Mouse (Mus musculus) kidney, postnatal 0 days (tissue): ENCODE measurements around the gene Tmem236. TPM values are rescaled to one million over a fixed set of nuclear protein-coding genes. Genes with fewer than 3 reads are reported as not detected.
A peak's percentile ranks its signal among the peaks of the same experiment; 100 is the strongest.

ENCODE experiments used
- ATAC-seq: fragments of 200-750 bp; cut with Nextera tagmentation; replicated peaks from 2 replicates; pipeline ENCODE4 v1.8.0; 2017; ENCODE audit warnings: low read depth, moderate number of reproducible peaks, moderate TSS enrichment, moderate library complexity; ENCODE audit not compliant: low FRiP score
- DNase-seq: peaks from one replicate; pipeline ENCODE4 v3.0.0-alpha.2; 2016; ENCODE audit warnings: low spot score
- H3K27ac ChIP-seq: fragments of 300-500 bp; sonication (generic); 2 replicates; pipeline ENCODE4 v1.5.1; 2014; ENCODE audit warnings: mild to moderate bottlenecking
- H3K27me3 ChIP-seq: fragments of 300-500 bp; sonication (generic); 2 replicates; pipeline ENCODE4 v1.6.1; 2014; ENCODE audit warnings: low read length, mixed read lengths; ENCODE audit not compliant: insufficient read depth
- H3K36me3 ChIP-seq: fragments of 300-500 bp; sonication (generic); 2 replicates; pipeline ENCODE4 v1.6.1; 2014; ENCODE audit warnings: low read length, mixed read lengths; ENCODE audit not compliant: insufficient read depth
- H3K4me1 ChIP-seq: fragments of 300-500 bp; sonication (generic); replicated peaks from 2 replicates; pipeline ENCODE4 v1.6.1; 2014; ENCODE audit warnings: antibody characterized with exemption, low read length, mixed read lengths; ENCODE audit not compliant: insufficient read depth
- H3K4me2 ChIP-seq: fragments of 300-500 bp; sonication (generic); 2 replicates; pipeline ENCODE4 v1.6.1; 2014; ENCODE audit warnings: mild to moderate bottlenecking, low read length, moderate library complexity, mixed read lengths
- H3K4me3 ChIP-seq: fragments of 300-500 bp; sonication (generic); replicated peaks from 2 replicates; pipeline ENCODE4 v1.5.1; 2014; ENCODE audit warnings: low read depth, low read length
- H3K9ac ChIP-seq: fragments of 300-500 bp; sonication (generic); 2 replicates; pipeline ENCODE4 v1.6.1; 2014; ENCODE audit warnings: low read depth, low read length
- H3K9me3 ChIP-seq: fragments of 300-500 bp; sonication (generic); replicated peaks from 2 replicates; pipeline ENCODE4 v1.6.1; 2016; ENCODE audit warnings: low read length, inconsistent platforms, mixed read lengths
- CTCF ChIP-seq: IDR thresholded peaks from 2 replicates; pipeline ENCODE4 v1.5.1; 2016; ENCODE audit warnings: antibody characterized with exemption, low read depth, mild to moderate bottlenecking, moderate library complexity
- WGBS: fragments of 180-500 bp; shearing (Covaris S2); extraction: QIAGEN DNeasy Blood & Tissue Kit; methylation state at CpG from one replicate; pipeline ENCODE4 v1.1.7; 2014; 5-methylcytosine and 5-hydroxymethylcytosine counted together
- polyA plus RNA-seq: library from polyadenylated mRNA; unstranded; fragments of >200 nt; fragmentation: Nextera tagmentation; extraction: Ambion mirVana; gene quantifications from 2 replicates; pipeline ENCODE4 v1.2.1, GENCODE M21; 2015

Gene Tmem236
- polyA plus RNA-seq, 1 experiment from 2014 or later, result 0.16 TPM

DNA sequence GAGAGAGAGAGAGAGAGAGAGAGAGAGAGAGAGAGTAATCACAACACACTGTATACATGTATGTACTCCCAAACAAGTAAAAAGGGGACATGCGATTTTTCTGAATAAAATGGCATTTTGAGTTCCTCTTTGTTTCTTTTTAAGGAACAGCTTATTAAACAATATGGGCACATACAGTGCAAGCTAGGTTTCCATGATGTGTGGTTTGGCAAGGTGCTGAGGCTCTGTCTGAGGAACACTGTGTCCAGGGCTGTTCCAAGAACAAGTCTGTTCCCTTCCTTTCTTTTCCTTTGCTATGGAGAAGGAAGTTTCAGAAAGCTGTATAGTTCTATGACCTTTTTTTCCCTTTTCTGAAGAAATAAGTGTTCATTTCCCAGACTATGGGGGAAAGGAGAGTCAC lies 30.0 kb downstream of the Tmem236 start:
- no peak for DNase-seq

GRCm38 (mm10) chr2:14206798-14207197 lies 32.5 kb downstream of the Tmem236 start:
- Histone ChIP-seq H3K27ac (no peak overlapping the region), H3K4me3 (no peak overlapping the region), H3K36me3 (no peaks in the 10 kb centered on the region), H3K4me2 (no peak overlapping the region), H3K9me3 (no peaks in the 10 kb centered on the region), H3K4me1 (no peaks in the 10 kb centered on the region), H3K27me3 (no peaks in the 10 kb centered on the region), H3K9ac (no peak overlapping the region)
- ATAC-seq (no peak), DNase-seq (no peak)
- TF ChIP-seq CTCF, result no peak
- WGBS, result 76% methylated on average over 4 of the region's 4 CpGs

More for the DNA sequence above, 30.0 kb downstream of the Tmem236 start:
- ATAC-seq, result no peak
- TF ChIP-seq CTCF, result no peak
- H3K27me3 ChIP-seq, result no peaks in the 10 kb centered on the region
- H3K9ac ChIP-seq, result no peak overlapping the region
- WGBS, result 93% methylated on average over 1 of the region's 1 CpGs
- H3K4me1 ChIP-seq, result no peaks in the 10 kb centered on the region
- no peaks in the 10 kb centered on the region for H3K36me3 ChIP-seq
- H3K27ac ChIP-seq, result no peak overlapping the region
- H3K4me3 ChIP-seq, result no peak overlapping the region
- H3K4me2 ChIP-seq, result no peak overlapping the region
- no peaks in the 10 kb centered on the region for H3K9me3 ChIP-seq

GRCm38 (mm10) chr2:14210731-14211130 lies 36.4 kb downstream of the Tmem236 start:
- 92% methylated on average over 1 of the region's 1 CpGs for WGBS
- no peak for DNase-seq
- ATAC-seq, result no peak
- Histone ChIP-seq H3K27ac (no peak overlapping the region), H3K9me3 (no peaks in the 10 kb centered on the region), H3K27me3 (no peaks in the 10 kb centered on the region), H3K4me1 (no peaks in the 10 kb centered on the region), H3K4me3 (no peak overlapping the region), H3K9ac (no peak overlapping the region), H3K36me3 (no peaks in the 10 kb centered on the region), H3K4me2 (no peak overlapping the region)
- no peak for TF ChIP-seq CTCF

GRCm38 (mm10) chr2:14211606-14212005 lies 37.3 kb downstream of the Tmem236 start:
- no peak overlapping the region for H3K4me3 ChIP-seq
- no peaks in the 10 kb centered on the region for H3K9me3 ChIP-seq
- no peak overlapping the region for H3K9ac ChIP-seq
- H3K36me3 ChIP-seq, result no peaks in the 10 kb centered on the region
- DNase-seq, result peak; percentile 54
- H3K4me2 ChIP-seq, result no peak overlapping the region
- TF ChIP-seq CTCF, result no peak
- H3K27ac ChIP-seq, result no peak overlapping the region
- no peaks in the 10 kb centered on the region for H3K4me1 ChIP-seq
- ATAC-seq, result peak; percentile 63; the same call in 1 of the 2 replicates
- no peaks in the 10 kb centered on the region for H3K27me3 ChIP-seq

DNA sequence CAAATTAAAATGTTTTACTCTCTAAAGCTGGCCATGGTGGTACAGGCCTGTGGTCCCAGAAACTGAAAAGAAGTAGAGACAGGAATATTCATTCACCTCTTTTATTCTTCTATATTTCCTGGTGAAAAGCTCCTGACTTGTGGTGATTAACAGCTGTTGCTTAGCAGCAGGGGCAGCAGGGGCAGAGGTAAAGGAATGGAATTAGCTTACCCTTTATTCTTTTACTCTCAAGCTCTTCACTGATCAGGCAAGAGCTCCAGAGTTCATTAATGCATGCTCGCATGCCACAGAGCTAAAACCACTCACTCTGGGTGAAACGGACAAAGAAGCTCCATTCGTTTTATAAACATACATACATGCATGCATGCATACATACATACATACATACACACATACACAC lies 40.4 kb downstream of the Tmem236 start:
- Histone ChIP-seq H3K4me1 (no peaks in the 10 kb centered on the region), H3K9ac (no peak overlapping the region), H3K9me3 (no peaks in the 10 kb centered on the region), H3K4me2 (no peak overlapping the region), H3K27me3 (no peaks in the 10 kb centered on the region), H3K27ac (no peak overlapping the region), H3K36me3 (no peaks in the 10 kb centered on the region), H3K4me3 (no peak overlapping the region)
- ATAC-seq, result no peak
- no peak for DNase-seq
- TF ChIP-seq CTCF, result no peak
- 54% methylated on average over 3 of the region's 3 CpGs for WGBS

- DNase-seq, result no peak
- Histone ChIP-seq H3K4me1 (no peaks in the 10 kb centered on the region), H3K4me2 (no peak overlapping the region), H3K27me3 (no peaks in the 10 kb centered on the region), H3K4me3 (no peak overlapping the region), H3K36me3 (no peaks in the 10 kb centered on the region), H3K27ac (no peak overlapping the region), H3K9me3 (no peaks in the 10 kb centered on the region), H3K9ac (no peak overlapping the region)
- 75% methylated on average over 3 of the region's 3 CpGs for whole genome bisulfite sequencing
- no peak for ATAC-seq
- TF ChIP-seq CTCF, result no peak
Observed at GRCm38 (mm10) chr2:14216653-14217052, 42.3 kb downstream of the Tmem236 start.

- Histone ChIP-seq H3K4me1 (no peaks in the 10 kb centered on the region), H3K9ac (no peak overlapping the region), H3K27ac (no peak overlapping the region), H3K4me2 (no peak overlapping the region), H3K9me3 (no peaks in the 10 kb centered on the region), H3K36me3 (no peaks in the 10 kb centered on the region), H3K27me3 (no peaks in the 10 kb centered on the region), H3K4me3 (no peak overlapping the region)
- WGBS, result 84% methylated on average over 6 of the region's 6 CpGs
- TF ChIP-seq CTCF, result no peak
- DNase-seq, result no peak
- ATAC-seq, result no peak
Observed at GRCm38 (mm10) chr2:14218126-14218525, 43.8 kb downstream of the Tmem236 start.
